Mouse (Mus musculus): ENCODE data around the gene Mknk1.

Mknk1 gene

GRCm38 (mm10) chr4:115838696-115839641 lies at the start of gene Mknk1:
Gene Mknk1 (plus strand): TSS chr4:115839198.
- DNase-seq = peak; percentile 96

- no peak for DNase-seq
These were observed 48.1 kb upstream of the Mknk1 start for GRCm38 (mm10) chr4:115790864-115791263.

- no peak for DNase-seq
These were observed 43.6 kb upstream of the Mknk1 start for GRCm38 (mm10) chr4:115795360-115795759.

GRCm38 (mm10) chr4:115799981-115800380 lies 39.0 kb upstream of the Mknk1 start:
- no peak for DNase-seq

GRCm38 (mm10) chr4:115812326-115812725 lies 26.7 kb upstream of the Mknk1 start:
- no peak for DNase-seq

- DNase-seq = no peak
These were observed 23.4 kb upstream of the Mknk1 start for GRCm38 (mm10) chr4:115815606-115816005.

GRCm38 (mm10) chr4:115820199-115820598 lies 18.8 kb upstream of the Mknk1 start:
- DNase-seq = no peak

GRCm38 (mm10) chr4:115820944-115821343 lies 18.1 kb upstream of the Mknk1 start:
- DNase-seq = no peak

- no peak for DNase-seq
These were observed 17.6 kb upstream of the Mknk1 start for GRCm38 (mm10) chr4:115821431-115821830.

GRCm38 (mm10) chr4:115821928-115822327 lies 17.1 kb upstream of the Mknk1 start:
- no peak for DNase-seq

GRCm38 (mm10) chr4:115824178-115824577 lies 14.8 kb upstream of the Mknk1 start:
- DNase-seq = no peak

- no peak for DNase-seq
These were observed 13.7 kb upstream of the Mknk1 start for GRCm38 (mm10) chr4:115825271-115825670.

- DNase-seq = no peak
These were observed 11.9 kb upstream of the Mknk1 start for GRCm38 (mm10) chr4:115827066-115827465.

GRCm38 (mm10) chr4:115827535-115827887 lies 11.5 kb upstream of the Mknk1 start:
- no peak for DNase-seq

- peak; percentile 89 for DNase-seq
These were observed 11.0 kb upstream of the Mknk1 start, which contains the start of gene Mob3c for GRCm38 (mm10) chr4:115827888-115828571. Gene Mob3c (plus strand): TSS chr4:115828092.

GRCm38 (mm10) chr4:115828572-115828902 lies 10.5 kb upstream of the Mknk1 start:
- DNase-seq = no peak

- DNase-seq = peak; percentile 32
These were observed 8.5 kb upstream of the Mknk1 start for GRCm38 (mm10) chr4:115830491-115830890.

- no peak for DNase-seq
These were observed 7.8 kb upstream of the Mknk1 start for GRCm38 (mm10) chr4:115831221-115831620.

GRCm38 (mm10) chr4:115832040-115832439 lies 7.0 kb upstream of the Mknk1 start:
- no peak for DNase-seq

- no peak for DNase-seq
These were observed 3.4 kb upstream of the Mknk1 start for GRCm38 (mm10) chr4:115835576-115835975.

- DNase-seq = no peak
These were observed 802 bp upstream of the Mknk1 start for GRCm38 (mm10) chr4:115838196-115838595.

- peak; percentile 22 for DNase-seq
These were observed 958 bp downstream of the Mknk1 start for GRCm38 (mm10) chr4:115839956-115840355.

GRCm38 (mm10) chr4:115840842-115841241 lies 1.8 kb downstream of the Mknk1 start:
- DNase-seq = no peak

- DNase-seq = peak; percentile 33
These were observed 7.7 kb downstream of the Mknk1 start for GRCm38 (mm10) chr4:115846656-115847055.

Measured in kidney, postnatal 14 days (tissue).